Mouse (Mus musculus): Measurements from ENCODE around the gene Efna2. TPM values are rescaled to one million over a fixed set of nuclear protein-coding genes. Genes with fewer than 3 reads are reported as not detected.

The Efna2 gene
- total RNA-seq, 4 experiments from 2014 or later = 0.78 to 1.2 (median 1.1) TPM

DNA sequence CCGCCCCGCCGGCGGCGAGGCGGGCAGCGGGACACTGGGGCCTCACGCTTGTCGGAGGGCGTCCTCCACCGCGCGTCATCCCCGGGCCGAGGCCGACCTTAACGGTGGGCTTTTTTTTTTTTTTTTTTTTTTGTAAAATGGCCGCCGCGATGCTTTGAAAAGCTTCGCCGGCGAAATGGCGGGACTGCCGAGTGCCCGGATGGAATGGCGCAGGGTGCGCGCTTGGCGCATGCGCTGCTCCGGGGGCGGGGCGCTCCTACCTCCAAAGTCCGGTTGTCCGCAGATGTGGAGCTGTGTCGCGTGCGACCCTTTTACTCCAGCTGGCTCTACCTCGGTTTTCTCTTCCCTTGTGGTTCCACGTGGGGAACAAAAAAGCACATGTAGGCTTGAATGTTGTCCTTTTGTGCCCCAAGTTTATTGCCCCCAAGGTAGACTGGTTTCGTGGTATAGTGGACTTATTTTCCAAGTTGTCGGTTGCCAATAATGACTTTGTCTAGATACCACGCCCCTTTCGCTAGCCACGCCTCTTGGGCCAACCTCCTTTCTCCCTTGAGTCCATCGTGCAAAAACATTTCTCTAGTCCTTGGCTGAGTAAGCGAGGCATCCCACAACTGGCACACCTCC is 11.1 kb upstream of the Efna2 start:
- DNase-seq (ENCODE audit: low spot score) = peak; percentile 92

DNA sequence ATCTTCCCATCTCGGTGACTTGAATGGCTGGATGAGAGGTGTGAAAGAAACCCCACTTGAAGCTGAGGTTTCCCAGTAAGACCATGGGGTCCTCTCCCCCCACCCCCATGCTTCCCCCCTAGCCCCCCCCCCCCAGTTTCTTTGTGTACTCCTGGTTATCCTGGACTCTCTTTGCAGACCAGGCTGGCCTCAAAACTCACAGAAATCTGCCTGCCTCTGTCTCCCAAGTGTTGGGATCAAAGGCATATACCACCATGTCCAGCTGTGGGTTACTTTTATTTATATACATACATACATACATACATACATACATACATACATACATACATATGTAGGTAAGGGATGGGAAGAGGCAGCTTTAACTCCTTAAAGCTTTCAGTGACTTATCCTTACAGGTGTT is 10.2 kb upstream of the Efna2 start:
- DNase-seq (ENCODE audit: low spot score) = no peak

DNA sequence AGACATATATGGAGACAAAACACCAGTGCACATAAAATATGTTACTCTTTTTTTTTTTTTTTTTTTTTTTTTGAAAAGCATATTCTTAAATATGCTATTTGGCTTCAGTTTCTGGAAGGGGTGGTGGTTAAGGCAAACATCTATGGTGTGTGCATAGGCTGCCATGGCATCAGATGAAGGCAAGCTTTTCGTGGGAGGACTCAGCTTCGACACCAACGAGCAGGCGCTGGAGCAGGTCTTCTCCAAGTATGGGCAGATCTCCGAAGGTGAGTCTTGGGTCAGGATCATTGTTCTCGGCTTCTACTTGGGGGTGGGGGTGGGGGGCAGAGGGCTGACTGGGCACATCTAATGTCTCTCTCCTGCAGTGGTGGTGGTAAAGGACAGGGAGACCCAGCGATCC is 9.6 kb upstream of the Efna2 start:
- no peak for DNase-seq (ENCODE audit: low spot score)

DNA sequence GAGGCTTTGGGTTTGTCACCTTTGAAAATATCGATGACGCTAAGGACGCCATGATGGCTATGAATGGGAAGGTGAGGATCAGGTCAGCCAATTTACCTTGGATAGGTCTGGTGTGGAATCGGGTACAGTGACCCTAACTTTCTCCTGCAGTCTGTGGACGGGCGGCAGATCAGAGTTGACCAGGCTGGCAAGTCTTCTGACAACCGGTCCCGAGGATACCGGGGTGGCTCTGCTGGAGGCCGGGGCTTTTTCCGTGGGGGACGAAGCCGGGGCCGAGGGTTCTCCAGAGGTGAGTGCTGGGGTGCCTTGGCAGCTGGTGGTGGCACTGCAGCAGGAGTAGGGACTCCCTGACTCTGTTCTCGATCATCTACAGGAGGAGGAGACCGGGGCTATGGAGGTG is 9.2 kb upstream of the Efna2 start:
- DNase-seq (ENCODE audit: low spot score) = no peak

DNA sequence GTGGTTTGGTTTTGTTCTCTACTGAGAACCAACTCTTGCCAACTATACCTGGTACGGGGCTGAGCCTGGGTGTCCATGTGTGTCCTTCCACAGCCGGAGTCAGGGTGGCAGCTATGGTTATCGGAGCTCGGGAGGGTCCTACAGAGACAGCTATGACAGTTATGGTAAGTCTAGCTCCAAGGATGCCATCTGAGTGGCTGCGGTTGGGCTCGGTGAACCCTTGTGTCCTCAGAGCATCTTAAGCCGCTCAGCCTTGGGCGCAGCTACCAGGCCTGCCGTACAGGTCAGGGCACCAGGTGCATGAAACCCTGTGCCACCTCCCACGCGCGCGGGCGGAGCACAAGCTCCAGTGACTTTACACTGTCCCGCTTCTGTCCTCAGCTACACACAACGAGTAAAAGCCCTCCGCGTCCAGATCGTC is 8.7 kb upstream of the Efna2 start:
- DNase-seq (ENCODE audit: low spot score) = no peak

DNA sequence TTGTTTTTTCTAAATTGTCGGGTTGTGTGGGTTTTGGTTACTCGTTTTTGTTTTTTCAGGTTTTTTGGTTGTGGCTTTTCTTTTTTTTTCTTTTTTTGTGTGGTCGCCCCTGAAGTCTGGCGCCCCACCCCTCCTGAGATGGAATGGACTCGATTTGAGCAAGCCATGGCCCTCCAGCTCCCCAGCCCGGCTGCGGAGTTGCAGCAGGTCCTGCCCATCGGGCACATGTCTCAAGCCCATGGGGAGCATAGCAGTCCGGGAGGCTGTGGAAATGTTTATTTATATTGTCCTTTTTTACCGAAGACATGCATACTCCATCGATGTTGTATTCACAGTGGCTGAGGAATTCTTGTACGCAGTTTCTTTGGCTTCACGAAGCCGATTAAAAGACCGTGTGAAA is 8.0 kb upstream of the Efna2 start:
- no peak for DNase-seq (ENCODE audit: low spot score)

DNA sequence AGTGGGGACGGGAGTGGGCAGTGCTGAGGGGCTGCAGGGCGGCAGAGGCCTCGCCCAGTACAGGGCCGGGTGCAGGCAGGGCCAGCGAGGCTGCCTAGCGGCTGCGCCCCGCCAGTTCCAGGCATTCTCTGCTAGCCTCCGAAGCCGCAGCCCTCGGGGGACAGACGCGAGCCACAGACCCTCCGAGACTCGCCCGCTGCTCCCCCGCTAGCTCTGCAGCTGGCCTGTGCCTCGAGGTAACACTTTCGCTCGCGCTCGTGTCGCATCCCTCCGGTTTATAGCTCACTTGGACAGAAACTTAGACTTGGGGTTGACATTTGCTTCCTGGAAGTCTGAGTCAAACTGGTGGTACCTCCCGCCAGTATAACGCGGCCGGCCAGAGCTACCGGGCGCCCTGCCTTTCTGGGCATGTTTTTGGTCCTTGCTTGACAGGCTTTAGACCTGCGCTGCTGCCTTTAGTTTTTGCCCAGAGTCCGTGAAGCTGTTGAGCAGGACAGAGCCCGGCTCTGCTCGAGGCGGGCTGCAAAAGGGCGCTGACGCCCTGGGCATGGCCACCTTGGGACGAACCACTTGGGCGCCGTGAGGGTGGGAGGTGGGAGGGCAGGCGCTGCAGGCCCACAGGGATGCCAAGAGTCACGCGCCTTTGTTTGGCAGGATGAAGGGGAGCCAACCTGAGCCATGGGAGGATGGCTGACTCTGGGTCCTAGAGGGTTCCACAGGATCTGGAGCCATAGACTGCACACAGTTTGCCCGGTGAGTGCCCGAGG is 7.3 kb upstream of the Efna2 start:
- DNase-seq (ENCODE audit: low spot score) = no peak

DNA sequence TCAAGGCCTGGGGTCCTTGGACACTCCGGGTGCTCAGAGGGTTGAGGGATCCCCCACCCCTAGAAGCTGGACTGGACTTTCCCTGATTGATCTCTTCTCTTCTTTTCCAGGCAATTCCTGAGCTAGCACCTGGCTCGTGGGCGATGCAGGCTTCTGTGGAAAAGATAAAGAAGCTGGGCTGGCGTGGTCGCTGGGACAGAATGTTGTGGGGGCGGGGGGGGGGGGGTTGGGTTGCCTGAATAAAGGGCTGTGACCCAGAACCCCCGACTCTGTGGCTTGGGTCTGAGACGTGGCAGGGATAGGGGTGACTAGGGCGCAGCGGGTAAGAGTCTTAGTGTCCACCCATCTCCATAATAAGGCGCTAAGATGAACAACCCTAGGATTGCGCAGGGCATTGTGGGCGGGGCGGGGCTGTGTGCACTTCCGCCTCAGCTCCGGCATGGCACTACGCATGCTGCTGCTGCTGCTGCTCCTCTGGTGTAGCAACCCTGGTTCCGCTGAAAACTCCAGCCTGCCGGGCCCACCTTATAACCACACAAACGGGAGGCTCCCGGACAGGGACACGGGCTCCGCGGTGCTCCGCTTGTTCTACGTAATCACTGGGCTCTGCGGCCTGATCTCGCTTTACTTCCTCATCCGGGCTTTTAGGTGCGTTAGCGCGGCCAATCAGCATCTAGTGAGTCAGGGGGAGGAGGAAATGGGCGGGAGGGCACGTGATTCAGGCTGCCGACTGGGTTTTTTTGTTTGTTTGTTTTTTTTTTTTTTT is 6.6 kb upstream of the Efna2 start, which contains the start of gene 1600002K03Rik:
Gene 1600002K03Rik, plus strand, starts transcription at position 418 of the 766 bp plus-strand sequence.
- DNase-seq (ENCODE audit: low spot score) = peak; percentile 93

DNA sequence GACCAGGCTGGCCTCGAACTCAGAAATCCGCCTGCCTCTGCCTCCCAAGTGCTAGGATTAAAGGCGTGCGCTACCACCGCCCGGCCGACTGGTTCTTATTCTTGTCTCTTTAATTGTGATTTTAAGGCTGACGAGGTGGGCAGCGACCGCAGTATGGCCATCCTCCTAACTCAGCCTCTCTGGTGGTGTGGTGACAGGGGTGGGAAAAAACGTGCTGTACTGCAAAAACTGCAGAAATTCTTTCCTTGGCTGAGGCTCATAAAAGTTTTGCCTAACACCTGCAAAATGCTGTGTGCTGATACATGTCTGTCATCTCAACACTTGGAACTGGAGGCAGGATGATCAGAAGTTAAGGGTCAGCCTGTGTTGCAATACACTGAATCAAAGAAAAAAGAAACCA is 5.9 kb upstream of the Efna2 start:
- no peak for DNase-seq (ENCODE audit: low spot score)

DNA sequence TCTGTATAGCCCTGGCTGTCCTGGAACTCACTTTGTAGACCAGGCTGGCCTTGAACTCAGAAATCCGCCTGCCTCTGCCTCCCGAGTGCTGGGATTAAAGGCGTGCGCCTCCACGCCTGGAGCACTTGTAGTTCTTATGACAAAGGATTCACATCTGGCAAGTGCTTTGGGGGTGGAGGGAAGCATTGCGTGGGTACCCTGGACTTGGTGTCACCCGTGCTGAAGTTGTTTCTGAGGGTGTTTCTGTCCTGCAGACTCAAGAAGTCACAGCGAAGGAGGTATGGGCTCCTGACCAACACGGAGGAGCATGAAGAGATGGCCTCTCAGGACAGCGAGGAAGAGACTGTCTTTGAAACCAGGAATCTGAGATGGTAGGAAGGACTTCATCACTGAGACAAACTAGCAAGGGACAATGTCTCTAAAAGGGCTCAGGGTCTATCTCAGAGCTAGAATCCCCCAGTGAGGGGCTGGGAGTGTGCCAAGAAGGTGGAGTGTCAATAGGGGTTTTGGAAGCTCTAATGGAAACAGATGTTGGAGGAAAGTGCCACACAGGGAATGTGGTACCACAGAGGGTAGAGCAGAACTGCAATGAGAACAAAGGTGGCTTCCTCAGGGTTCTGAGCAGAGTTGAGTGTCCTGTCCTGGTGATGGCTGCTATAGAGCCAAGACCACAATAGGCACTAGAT is 5.2 kb upstream of the Efna2 start:
- DNase-seq (ENCODE audit: low spot score) = no peak

DNA sequence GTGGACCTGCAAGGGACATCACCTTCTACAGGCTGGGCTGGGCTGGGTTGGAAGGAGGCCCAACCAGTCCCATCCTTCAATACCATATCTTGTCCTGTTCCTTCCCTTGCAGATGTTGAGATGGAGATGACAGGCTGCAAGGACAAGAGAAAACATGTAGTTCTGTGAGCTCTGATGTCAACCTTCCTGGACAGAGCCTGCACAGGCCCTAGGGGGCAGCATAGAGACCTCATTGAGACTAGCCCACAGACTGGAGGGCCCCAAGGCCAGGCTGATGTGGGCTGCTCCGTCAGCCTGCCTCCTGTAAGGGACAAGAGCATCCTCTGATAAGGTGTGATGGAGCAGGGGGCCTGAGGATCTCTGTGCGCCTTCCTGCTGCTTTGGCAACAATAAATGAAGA is 4.6 kb upstream of the Efna2 start:
- DNase-seq (ENCODE audit: low spot score) = no peak

DNA sequence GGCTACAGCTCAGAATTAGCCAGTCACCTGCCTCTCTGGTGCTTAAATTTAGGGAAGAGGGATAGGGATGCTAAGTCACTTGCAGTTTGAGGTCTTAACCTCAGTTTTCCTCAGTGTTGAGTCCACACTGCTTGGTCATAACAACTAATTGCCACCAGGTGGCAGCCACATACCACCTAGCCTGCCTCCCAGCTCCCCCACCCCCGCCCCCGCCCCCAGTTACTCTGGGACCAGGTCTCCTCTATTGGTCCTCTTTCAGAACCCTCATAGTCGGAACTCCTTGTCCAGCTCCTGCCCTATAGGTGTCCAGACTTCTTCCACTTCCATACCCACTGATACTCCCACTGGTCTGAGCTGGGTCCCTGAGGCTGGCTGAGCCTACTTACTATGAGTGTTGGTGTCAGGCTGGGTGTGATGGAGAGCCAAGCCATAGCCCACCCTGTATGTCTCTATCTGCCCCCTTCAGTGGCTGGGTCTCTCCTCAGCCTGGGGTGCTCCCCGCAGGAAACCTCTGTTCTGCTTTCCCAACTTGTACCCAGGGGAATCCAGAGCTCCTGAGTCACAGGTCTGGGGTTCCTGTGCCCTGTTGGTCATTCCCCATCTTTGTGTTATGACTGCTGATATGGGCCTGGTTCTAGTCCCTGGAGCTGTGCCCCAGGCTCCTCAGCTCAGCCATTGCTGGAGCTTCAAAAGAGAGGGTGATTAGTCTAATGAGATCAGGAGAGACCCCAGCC is 3.6 kb upstream of the Efna2 start:
- DNase-seq (ENCODE audit: low spot score) = no peak

DNA sequence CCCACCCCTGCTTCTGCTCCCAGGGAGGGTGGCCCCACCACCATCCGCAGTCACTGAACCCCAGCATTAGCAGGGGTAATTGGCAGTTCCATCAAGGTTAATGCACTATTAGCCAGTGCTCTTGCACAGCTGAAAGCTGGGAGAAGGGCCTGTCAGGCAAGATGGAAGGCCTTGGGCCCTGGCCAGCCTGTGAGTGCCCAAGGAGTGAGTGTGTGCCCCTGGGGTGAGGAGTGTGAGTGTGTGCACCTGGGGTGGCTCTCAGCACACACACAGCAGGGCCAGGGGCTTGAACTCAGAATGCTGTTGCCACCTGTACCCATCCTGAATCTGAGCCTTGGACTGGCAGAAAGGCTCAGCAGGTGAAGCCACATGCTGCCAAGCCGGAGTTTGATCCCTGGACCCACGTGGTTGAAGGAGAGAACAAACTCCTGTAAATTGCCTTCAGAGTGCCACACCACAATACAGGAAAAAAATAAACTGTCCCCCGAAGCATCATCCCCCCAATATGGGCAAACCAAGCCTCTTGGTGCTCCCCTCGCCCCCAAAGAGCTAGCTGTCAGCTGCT is 2.9 kb upstream of the Efna2 start:
- DNase-seq (ENCODE audit: low spot score) = no peak

DNA sequence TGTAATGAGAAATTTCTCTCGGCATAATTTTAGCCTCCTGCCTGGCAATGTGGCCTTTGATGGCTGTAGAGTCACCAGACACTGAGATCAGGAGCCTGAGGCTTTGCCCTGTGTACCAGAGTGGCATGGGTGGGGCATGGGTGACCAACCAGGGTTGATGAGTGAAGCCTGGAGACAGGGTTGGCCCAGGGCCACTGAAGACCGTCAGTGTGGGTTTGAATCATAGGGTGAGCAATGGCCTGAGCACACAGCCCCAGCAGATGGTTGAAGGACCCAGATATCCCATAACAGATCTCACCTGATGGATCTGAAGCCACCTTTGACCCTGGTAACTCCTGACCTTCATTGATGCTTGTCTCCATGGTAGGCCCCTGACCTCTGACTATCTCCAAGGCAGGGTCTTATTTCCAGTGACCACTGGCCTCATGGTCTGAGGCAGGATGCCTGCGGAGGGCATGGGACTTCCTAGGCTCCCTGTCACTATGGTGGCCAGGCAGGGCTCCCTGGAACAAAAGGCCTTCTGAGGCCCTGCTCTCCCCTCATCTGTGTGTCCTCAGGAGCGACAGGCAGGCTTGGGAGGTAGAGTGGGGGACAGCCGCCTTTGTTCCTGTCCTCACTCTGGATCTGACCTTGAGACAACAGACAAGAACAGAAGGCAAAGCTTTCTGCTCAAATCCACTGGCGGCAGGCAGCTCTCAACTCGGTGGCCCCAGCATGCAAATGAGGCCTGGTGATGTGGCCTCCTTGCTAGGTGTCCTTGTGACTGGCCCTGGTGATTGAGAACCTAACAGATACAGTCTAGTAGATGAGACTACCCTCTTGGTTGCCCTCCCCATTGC is 1.6 kb upstream of the Efna2 start:
- no peak for DNase-seq (ENCODE audit: low spot score)

DNA sequence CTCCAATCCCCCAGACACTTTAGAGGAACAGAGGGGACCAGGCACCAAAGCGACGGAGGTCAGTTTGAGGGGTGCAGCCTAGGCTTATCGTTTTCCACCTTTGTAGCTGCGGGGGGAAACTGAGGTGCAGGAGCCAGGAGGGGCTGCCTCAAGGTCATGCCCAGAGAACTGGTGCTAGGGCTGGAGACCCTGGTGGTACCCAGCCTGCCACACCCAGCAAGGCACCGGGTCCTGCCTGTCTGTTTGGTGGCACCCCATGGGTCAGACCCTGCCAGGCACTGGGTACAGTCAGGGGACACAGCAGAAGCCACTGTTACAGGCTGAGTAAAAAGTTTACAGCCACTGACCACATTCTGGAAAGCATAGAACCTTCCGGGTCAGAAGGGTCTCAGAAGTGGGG is 1.0 kb downstream of the Efna2 start:
- no peak for DNase-seq (ENCODE audit: low spot score)

DNA sequence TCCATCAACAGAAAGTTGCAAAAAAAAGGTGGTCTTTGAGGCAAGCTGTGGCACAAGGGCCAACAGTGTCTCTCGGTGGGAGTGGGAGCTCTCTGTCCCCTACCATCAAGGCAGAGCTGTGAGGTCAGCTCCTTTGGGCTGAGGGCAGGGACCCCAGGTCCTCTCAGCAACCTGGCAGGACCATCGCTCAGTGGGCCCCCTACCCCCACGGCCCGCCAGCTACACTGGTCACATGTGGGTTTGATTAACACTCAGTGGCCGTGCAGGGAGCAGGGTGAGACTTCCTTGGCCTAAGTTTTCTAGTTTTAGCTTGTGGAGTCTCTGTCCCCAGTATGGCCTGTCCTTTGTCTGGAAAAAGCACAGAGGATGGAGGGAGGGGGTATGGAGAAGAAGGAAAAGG is 1.5 kb downstream of the Efna2 start:
- DNase-seq (ENCODE audit: low spot score) = no peak

DNA sequence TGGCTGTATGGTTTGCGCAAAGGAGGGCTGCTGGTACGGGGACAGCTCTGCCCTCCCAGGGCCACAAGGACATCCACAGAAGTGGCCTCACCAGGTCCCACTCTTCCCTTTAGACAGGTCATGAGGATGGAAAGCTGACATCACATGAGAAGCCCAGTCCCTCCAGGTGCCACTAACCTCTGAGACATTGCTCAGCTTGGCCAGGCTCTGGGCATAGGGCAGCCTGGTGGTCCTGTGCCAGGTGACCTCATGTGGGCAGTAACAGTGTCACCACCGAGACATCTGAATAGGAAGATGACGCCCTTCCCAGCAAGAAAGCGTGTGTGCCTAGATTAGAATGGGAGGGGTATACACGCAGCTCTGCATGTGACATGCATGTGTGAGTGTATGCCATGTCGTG is 3.3 kb downstream of the Efna2 start:
- DNase-seq (ENCODE audit: low spot score) = no peak

DNA sequence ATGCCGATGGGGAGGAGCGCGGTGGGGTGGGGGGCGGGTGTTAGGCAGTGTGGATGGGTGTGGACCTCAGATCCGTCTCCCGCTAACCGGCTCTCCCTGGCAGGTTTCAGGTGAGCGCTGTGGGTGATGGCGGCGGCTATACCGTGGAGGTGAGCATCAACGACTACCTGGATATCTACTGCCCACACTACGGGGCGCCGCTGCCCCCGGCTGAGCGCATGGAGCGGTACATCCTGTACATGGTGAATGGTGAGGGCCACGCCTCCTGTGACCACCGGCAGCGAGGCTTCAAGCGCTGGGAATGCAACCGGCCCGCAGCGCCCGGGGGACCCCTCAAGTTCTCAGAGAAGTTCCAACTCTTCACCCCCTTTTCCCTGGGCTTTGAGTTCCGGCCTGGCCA is 7.4 kb downstream of the Efna2 start:
- DNase-seq (ENCODE audit: low spot score) = no peak

DNA sequence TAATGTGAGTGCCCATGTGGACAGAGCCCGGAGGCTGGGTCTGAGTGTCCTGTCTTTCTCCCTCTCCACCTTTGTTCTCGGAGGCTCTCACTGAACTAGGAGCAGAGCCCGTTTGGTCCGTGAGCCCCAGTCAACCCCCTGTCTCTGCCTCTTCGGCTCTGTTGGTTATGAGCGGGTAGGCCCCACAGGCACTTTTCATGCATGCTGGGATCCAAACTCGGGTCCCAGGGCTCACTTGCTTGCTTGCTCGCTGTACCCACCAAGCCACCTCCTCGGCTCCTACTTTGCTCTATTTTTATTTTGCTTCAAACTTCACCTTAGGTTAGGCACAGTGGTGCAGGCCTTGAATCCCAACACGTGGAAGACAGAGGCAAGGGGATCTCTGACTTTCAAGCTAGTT is 8.5 kb downstream of the Efna2 start:
- no peak for DNase-seq (ENCODE audit: low spot score)

DNA sequence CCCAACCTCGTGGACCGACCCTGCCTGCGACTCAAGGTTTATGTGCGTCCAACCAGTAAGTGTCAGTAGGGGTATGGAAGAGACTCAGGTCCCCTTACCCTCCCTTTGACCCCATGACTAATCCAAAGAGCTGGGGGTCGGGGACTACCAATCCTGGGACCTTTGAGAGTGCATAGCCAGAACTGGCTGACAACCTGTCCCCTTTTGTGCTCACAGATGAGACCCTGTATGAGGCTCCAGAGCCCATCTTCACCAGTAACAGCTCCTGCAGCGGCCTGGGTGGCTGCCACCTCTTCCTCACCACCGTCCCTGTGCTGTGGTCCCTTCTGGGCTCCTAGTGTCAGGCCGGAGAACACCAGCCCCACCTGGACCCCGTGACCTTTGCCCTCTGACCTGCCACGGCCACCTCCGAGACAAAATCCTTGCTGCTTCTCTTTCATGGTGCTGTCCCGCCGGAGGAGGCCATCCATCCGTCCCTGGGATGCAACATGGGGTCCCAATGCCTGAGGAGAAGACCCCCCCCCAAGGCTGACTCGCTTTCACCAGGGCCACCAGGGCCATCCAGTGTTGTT is 9.3 kb downstream of the Efna2 start:
- DNase-seq (ENCODE audit: low spot score) = no peak

Data from heart, adult 8-10 months (tissue).